Mouse (Mus musculus) CH12F3 (cell line): ENCODE measurements at regions not wholly inside any gene's neighbourhood (a gene's known extent, or its start where the extent isn't known, plus 50 kb on each side); places are given as distances from the start of the nearest gene placed in this dataset.

Source experiments
- in situ Hi-C: fragments of 300-500 bp; cut with MboI; formaldehyde crosslinking; loops from 2 replicates; pipeline ENCODE4 v1.14.3; 2020; ENCODE audit warnings: low sequenced_read_pairs

DNA sequence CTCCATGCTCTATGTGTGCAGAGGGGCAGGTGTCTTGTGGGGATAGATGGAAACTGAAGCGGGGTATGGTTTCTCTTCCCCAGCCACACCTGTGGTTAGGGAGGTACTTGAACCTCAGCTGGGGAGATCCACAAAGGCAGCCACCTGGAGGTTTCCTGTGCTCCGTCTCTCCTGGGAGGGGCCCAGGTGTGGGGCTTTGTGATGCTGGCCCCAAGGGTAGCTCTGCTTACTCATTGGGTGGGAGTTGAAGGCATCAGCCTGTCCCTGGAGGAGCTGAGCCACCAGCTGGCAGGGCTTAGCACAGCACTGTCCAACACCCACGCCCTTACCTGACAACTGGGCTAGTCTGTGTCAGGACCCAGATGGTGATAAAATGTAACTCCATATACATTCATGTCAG lies 81.4 kb downstream of the Lhx2 start:
- in situ Hi-C loops = loop anchor here (10.0 kb wide), 1 partner anchor 164 kb away; no protein-coding TSS in a partner anchor

DNA sequence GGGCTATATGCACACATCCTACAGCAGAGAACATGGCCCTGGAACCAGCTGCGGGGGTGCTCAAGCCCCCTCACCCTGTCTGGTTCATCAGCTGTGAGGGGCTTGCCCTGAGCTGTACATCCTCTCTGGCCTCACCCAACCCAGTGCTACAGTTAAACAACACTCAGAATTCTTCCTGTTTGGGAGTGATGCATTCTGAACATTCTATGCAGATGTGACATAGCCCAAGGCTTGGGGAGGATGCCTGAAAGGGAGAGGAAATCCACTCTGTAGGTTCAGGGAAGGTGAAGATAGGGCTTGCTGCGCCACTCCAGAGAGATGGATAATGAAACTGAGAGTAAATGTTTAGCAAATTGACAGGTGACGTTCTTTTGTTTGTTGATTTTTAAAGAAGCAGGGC lies 83.3 kb downstream of the Lhx2 start:
- in situ Hi-C loops = loop anchor here (10.0 kb wide), 1 partner anchor 162 kb away; no protein-coding TSS in a partner anchor

- in situ Hi-C loops = loop anchor here (10.0 kb wide), 1 partner anchor 161 kb away; no protein-coding TSS in a partner anchor
Measured at GRCm38 (mm10) chr2:38423886-38424277, 84.8 kb downstream of the Lhx2 start.

DNA sequence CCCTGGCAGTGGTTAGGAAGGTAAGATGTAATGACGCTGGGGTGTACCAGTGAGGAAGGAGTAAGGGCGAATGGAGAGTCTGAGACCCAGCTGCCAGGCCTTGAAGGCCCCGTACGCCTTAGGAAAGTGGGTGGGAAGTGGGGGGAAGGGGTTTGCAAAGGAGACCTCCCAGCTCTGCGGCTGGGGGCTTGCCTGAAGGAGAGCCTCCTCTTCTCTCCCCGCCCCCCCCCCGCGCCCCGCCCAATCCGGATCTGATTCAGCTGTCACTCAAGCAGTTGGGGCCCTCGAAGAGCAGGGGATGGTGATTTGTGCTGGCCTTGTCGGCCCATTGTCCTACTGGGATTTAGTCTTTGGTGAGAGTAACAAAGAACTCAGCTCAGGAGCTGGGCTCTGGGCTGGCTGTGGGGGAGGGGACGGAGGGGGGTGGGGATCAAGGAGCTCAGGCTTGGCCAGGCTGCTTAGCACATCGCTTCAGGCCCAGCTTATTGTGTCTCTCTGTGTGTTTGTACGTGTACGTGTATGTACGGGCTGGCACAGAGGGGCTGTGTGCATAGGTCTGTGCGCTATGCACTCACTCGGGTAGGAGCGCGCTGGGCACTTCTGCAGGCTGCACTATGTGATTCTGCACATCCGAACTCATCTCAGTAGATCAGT lies 85.3 kb downstream of the Lhx2 start:
- in situ Hi-C loops = loop anchor here (10.0 kb wide), 1 partner anchor 160 kb away; no protein-coding TSS in a partner anchor

DNA sequence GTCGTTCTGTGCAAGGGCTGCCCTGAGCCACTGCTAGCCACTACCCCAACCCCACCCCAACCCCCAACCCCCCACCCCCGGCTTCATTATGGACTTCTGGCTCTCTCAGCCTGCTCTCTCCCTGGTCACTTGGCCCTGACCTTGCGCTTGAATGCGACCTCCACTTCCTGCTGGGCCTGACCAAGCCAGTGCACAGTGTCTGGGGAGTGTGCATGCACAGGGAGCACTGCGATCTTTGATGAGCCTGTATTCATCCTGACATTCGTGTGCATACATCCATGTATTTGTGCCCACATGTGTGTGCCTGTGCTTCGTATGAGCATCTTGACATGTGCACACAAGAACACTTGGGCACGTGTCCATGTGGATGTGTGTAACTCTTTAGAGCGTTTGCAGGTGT lies 85.9 kb downstream of the Lhx2 start:
- in situ Hi-C loops = loop anchor here (10.0 kb wide), 1 partner anchor 160 kb away; no protein-coding TSS in a partner anchor

GRCm38 (mm10) chr2:38429752-38430378 lies 81.6 kb upstream of the Nek6 start:
- in situ Hi-C loops = loop anchor here (10.0 kb wide), 1 partner anchor 155 kb away; no protein-coding TSS in a partner anchor

- in situ Hi-C loops = no loop called here
Measured at GRCm38 (mm10) chr2:38431546-38431945, 79.9 kb upstream of the Nek6 start.

- in situ Hi-C loops = no loop called here
Measured at GRCm38 (mm10) chr2:38433736-38434135, 77.7 kb upstream of the Nek6 start.

DNA sequence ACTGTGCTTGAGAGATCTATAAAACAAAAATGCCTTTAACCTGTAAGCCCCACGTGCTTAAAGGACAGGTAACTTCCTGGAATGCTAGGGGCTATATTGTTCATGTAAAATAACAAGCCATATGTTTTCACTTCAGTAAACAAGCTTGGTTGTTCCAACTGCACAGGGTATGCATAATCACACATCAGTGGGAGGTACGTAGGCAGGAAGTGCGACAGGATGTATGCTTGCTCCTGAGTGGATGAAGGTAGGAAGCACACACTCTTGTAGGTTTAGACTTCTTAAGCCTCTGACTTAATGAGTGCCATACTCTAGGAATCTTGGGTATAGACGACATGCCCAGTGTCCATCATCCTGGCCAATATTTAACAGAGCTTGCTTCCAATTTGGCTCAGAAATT lies 74.7 kb upstream of the Nek6 start:
- in situ Hi-C loops = no loop called here

DNA sequence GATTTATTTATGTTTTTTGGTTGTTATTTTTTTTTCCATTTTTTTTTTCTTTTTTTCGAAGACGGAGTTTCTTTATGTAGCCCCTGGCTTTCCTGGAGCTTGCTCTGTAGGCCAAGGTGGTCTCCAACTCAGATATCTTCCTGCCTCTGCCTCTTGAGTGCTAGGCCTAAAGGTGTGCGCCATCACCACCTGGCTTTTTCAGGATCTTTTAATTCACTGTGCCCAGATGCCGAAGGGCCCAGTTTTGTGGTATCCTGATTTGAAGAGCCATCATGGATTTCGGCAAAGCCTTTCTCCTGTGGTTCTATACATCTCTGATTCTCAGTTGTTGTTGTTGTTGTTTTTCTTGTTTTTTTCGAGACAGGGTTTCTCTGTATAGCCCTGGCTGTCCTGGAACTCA lies 72.3 kb upstream of the Nek6 start:
- in situ Hi-C loops = no loop called here

- in situ Hi-C loops = no loop called here
Measured at GRCm38 (mm10) chr2:38439973-38440372, 71.5 kb upstream of the Nek6 start.

DNA sequence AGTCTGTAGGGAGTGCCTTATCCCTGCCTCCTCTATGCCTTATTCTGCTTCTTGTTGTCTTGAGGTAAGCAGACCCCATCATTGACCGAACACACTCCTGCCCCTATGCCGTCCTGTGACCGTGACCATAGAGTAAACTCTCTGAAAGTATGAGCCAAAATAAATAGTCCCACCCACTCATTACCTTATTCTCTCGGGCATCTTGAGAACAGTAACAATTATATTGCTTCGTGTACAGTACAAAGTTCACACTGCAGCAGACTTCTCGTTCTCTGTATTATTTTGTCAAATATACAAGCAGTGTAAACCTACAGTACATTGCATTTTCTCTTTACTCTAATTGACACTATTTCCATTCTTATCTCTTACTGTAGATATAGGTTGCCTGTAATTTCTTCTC lies 62.4 kb upstream of the Nek6 start:
- in situ Hi-C loops = no loop called here

DNA sequence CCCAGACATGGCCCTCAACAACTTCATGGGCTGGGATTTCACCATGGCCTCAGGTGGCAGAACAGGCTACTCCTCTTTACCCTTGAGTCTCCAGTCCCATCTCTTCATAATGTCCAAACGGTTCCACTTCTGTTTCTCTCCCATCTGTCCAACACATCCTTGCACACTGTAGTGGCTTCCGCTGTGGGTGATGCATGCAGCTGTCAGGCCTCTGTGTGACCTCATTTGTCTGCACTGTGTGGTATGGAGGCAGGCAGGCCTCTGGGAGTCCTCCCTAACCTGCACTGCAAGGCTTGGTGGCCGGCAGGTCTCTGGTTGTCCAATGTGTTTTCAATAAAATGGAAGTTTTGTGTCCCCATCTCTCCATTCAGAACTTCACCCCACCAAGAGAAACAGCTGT lies 54.9 kb upstream of the Nek6 start:
- in situ Hi-C loops = no loop called here

- in situ Hi-C loops = no loop called here
Measured at GRCm38 (mm10) chr2:38460367-38460766, 51.1 kb upstream of the Nek6 start.

- in situ Hi-C loops = no loop called here
Measured at GRCm38 (mm10) chr2:38460825-38461540, 50.5 kb upstream of the Nek6 start.
